Comparison of ENCODE assay signal across 28 mouse cellular contexts in genomic region chr19:55893557-55893956, GRCm38 (mm10).
DNase-seq lines count a peak whose midpoint lies in the region; ATAC-seq lines count a peak whose summit lies in the region.
"Had no signal": no experiment of that assay in that cellular context is flagged by ENCODE, and none has a peak within 500 bp of the region (broad histone marks: within the 10 kb centered on the region; RNA-seq: fewer than 3 reads in every experiment).

No protein-coding gene starts in this region.

- no peaks in the 10 kb centered on the region for H3K36me3 ChIP-seq in hindbrain, embryonic 14.5 days (replicated peaks; ENCODE audit: control insufficient read depth, insufficient read depth)
- no peaks in the 10 kb centered on the region for H3K36me3 ChIP-seq in hindbrain, embryonic 12.5 days
- H3K36me3 ChIP-seq in midbrain, embryonic 10.5 days = no peaks in the 10 kb centered on the region
- no peaks in the 10 kb centered on the region for H3K36me3 ChIP-seq in midbrain, embryonic 15.5 days (replicated peaks)
- H3K36me3 ChIP-seq: embryonic facial prominence, embryonic 12.5 days; heart, embryonic 10.5 days; heart, embryonic 15.5 days; hindbrain, embryonic 13.5 days; limb, embryonic 12.5 days; liver, embryonic 15.5 days; neural tube, embryonic 13.5 days had no signal

- WGBS in hindbrain, embryonic 14.5 days = 62% methylated on average over 11 of the region's 11 CpGs
- 70% methylated on average over 11 of the region's 11 CpGs for WGBS in hindbrain, embryonic 12.5 days
- WGBS in midbrain, embryonic 10.5 days = 45% methylated on average over 11 of the region's 11 CpGs
- WGBS in midbrain, embryonic 15.5 days = 29% methylated on average over 11 of the region's 11 CpGs

- DNase-seq in hindbrain, embryonic 14.5 days (ENCODE audit: low spot score) = no peak
- no peak for DNase-seq in midbrain, embryonic 10.5 days (ENCODE audit: low spot score)
- no peak for DNase-seq in heart, adult 8-10 months (ENCODE audit: low spot score)
- no peak for DNase-seq in heart, postnatal 10 days
- DNase-seq in layer of hippocampus, postnatal 10 days (ENCODE audit: low spot score in 2 of 2) = no peak
- DNase-seq: adrenal gland, postnatal 10 days; cerebellum, adult 9-10 months; cerebellum, postnatal 36 days; gastrocnemius, postnatal 10 days; heart, postnatal 36 days; kidney, adult 9 months; kidney, postnatal 10 days; layer of hippocampus, adult 9-11 months; lung, embryonic 14.5 days; lung, postnatal 14 days; thymus, postnatal 25 days had no signal

- no peak for ATAC-seq in hindbrain, embryonic 14.5 days (ENCODE audit: low FRiP score)
- ATAC-seq in hindbrain, embryonic 12.5 days (ENCODE audit: low FRiP score) = no peak
- ATAC-seq in midbrain, embryonic 15.5 days (replicated peaks) = no peak
- ATAC-seq: intestine, postnatal 0 days; Patski had no signal

- intact Hi-C loops in heart, postnatal 10 days (cut with DNase I) = loop anchor here (10.0 kb wide), 1 partner anchor 559 kb away; no protein-coding TSS in a partner anchor

- H3K9me3 ChIP-seq in hindbrain, embryonic 14.5 days (ENCODE audit: control insufficient read depth, low read length) = no peaks in the 10 kb centered on the region
- no peaks in the 10 kb centered on the region for H3K9me3 ChIP-seq in hindbrain, embryonic 12.5 days (replicated peaks)
- H3K9me3 ChIP-seq in midbrain, embryonic 10.5 days (replicated peaks) = 0 out of 2 replicates have a peak, but pooled peaks cover 2% of the 10 kb centered on the region
- H3K9me3 ChIP-seq in midbrain, embryonic 15.5 days = no peaks in the 10 kb centered on the region
- H3K9me3 ChIP-seq: embryonic facial prominence, embryonic 12.5 days; heart, embryonic 10.5 days; heart, embryonic 15.5 days; hindbrain, embryonic 13.5 days; limb, embryonic 12.5 days; liver, embryonic 15.5 days; neural tube, embryonic 13.5 days had no signal

- H3K27ac ChIP-seq in hindbrain, embryonic 14.5 days = peak overlapping the region; percentile 12; the same call in 1 of the 2 replicates
- no peak overlapping the region for H3K27ac ChIP-seq in hindbrain, embryonic 12.5 days
- H3K27ac ChIP-seq in midbrain, embryonic 10.5 days (replicated peaks) = peak overlapping the region; percentile 84
- peak overlapping the region; percentile 86 for H3K27ac ChIP-seq in midbrain, embryonic 15.5 days
- H3K27ac ChIP-seq: embryonic facial prominence, embryonic 12.5 days; heart, embryonic 10.5 days; heart, embryonic 15.5 days; hindbrain, embryonic 13.5 days; limb, embryonic 12.5 days; liver, embryonic 15.5 days; neural tube, embryonic 13.5 days had no signal

- no peak overlapping the region; the same call in 1 of the 2 replicates for H3K4me2 ChIP-seq in hindbrain, embryonic 14.5 days (replicated peaks)
- H3K4me2 ChIP-seq in hindbrain, embryonic 12.5 days (replicated peaks) = no peak overlapping the region
- peak overlapping the region; percentile 37 for H3K4me2 ChIP-seq in midbrain, embryonic 15.5 days
- H3K4me2 ChIP-seq: embryonic facial prominence, embryonic 12.5 days; heart, embryonic 15.5 days; hindbrain, embryonic 13.5 days; limb, embryonic 12.5 days; liver, embryonic 15.5 days; lung, embryonic 14.5 days; neural tube, embryonic 13.5 days had no signal

- no peak overlapping the region for H3K4me3 ChIP-seq in hindbrain, embryonic 14.5 days (replicated peaks; ENCODE audit: low read length)
- H3K4me3 ChIP-seq in hindbrain, embryonic 12.5 days = no peak overlapping the region
- H3K4me3 ChIP-seq in midbrain, embryonic 10.5 days = peak overlapping the region; percentile 60
- H3K4me3 ChIP-seq in midbrain, embryonic 15.5 days = peak overlapping the region; percentile 24
- H3K4me3 ChIP-seq: embryonic facial prominence, embryonic 12.5 days; heart, embryonic 10.5 days; heart, embryonic 15.5 days; hindbrain, embryonic 13.5 days; limb, embryonic 12.5 days; liver, embryonic 15.5 days; myocyte; neural tube, embryonic 13.5 days had no signal

- H3K4me1 ChIP-seq in hindbrain, embryonic 14.5 days (replicated peaks; ENCODE audit: control insufficient read depth, insufficient read depth, low read length) = peaks cover 12% of the 10 kb centered on the region; the same call in 1 of the 2 replicates
- H3K4me1 ChIP-seq in hindbrain, embryonic 12.5 days = peaks cover 39% of the 10 kb centered on the region
- H3K4me1 ChIP-seq in midbrain, embryonic 10.5 days = peaks cover 89% of the 10 kb centered on the region
- peaks cover 21% of the 10 kb centered on the region for H3K4me1 ChIP-seq in midbrain, embryonic 15.5 days

- peaks cover 77% of the 10 kb centered on the region for H3K27me3 ChIP-seq in hindbrain, embryonic 14.5 days (ENCODE audit: control insufficient read depth, insufficient read depth, low read length)
- peaks cover 49% of the 10 kb centered on the region for H3K27me3 ChIP-seq in hindbrain, embryonic 12.5 days
- H3K27me3 ChIP-seq in midbrain, embryonic 10.5 days (ENCODE audit: low read depth, poor library complexity, severe bottlenecking) = peaks cover 46% of the 10 kb centered on the region
- no peaks in the 10 kb centered on the region; the same call in 1 of the 2 replicates for H3K27me3 ChIP-seq in midbrain, embryonic 15.5 days (replicated peaks)
- H3K27me3 ChIP-seq: embryonic facial prominence, embryonic 12.5 days; heart, embryonic 15.5 days; Patski had no signal

- H3K9ac ChIP-seq in hindbrain, embryonic 14.5 days = no peak overlapping the region
- H3K9ac ChIP-seq in hindbrain, embryonic 12.5 days = no peak overlapping the region
- H3K9ac ChIP-seq in midbrain, embryonic 15.5 days = peak overlapping the region; percentile 33; the same call in 1 of the 2 replicates
- H3K9ac ChIP-seq: embryonic facial prominence, embryonic 12.5 days; heart, embryonic 15.5 days; hindbrain, embryonic 13.5 days; limb, embryonic 12.5 days; liver, embryonic 15.5 days; lung, embryonic 14.5 days; neural tube, embryonic 13.5 days had no signal

Comparison
In these comparisons a context has a peak if more than half of its experiments do, and no peak if none do; other contexts are left out.
1. H3K4me3 ChIP-seq: peak in midbrain, embryonic 10.5 days (single experiment) and midbrain, embryonic 15.5 days (single experiment); none in hindbrain, embryonic 14.5 days (single experiment) and hindbrain, embryonic 12.5 days (single experiment).